Mouse (Mus musculus): ENCODE measurements around the gene Map10.

GRCm38 (mm10) chr8:125626381-125626780 is 43.2 kb upstream of the Map10 start:
- no peak for TF ChIP-seq CTCF (IDR thresholded peaks at IDR 0.05; ENCODE audit: low read depth, low read length)
- TF ChIP-seq GATA1 (IDR thresholded peaks at IDR 0.05; ENCODE audit: borderline replicate concordance, low read length) = no peak
- TF ChIP-seq POLR2AphosphoS5 (IDR thresholded peaks at IDR 0.05; ENCODE audit: insufficient replicate concordance, low read depth, low read length) = no peak

Data from G1E (cell line).